Mouse (Mus musculus) megakaryocyte, embryonic 14.5 days (primary cell): ENCODE results near the gene Hoxc9. TPM values are rescaled to one million over a fixed set of nuclear protein-coding genes. Genes with fewer than 3 reads are reported as not detected.

Experiments used
- H3K27me3 ChIP-seq: replicated peaks from 2 replicates; pipeline ENCODE3; 2012; ENCODE audit warnings: inconsistent platforms
- H3K36me3 ChIP-seq: replicated peaks from 2 replicates; pipeline ENCODE3; 2012; ENCODE audit warnings: low read length, inconsistent platforms, mixed read lengths
- H3K4me1 ChIP-seq: 2 replicates; pipeline ENCODE4 v1.6.1; 2012; ENCODE audit warnings: inconsistent platforms
- H3K4me3 ChIP-seq: replicated peaks from 2 replicates; pipeline ENCODE3; 2012; ENCODE audit warnings: moderate library complexity, mild to moderate bottlenecking, inconsistent platforms
- H3K9me3 ChIP-seq: 2 replicates; pipeline ENCODE4 v1.6.1; 2012; ENCODE audit warnings: inconsistent platforms
- FLI1 ChIP-seq: IDR thresholded peaks from 2 replicates; pipeline ENCODE4 v1.6.1; 2012; ENCODE audit warnings: low read length, inconsistent platforms, mixed read lengths
- GATA1 ChIP-seq: IDR thresholded peaks from 3 replicates; pipeline ENCODE4 v1.6.1; 2012; ENCODE audit warnings: mixed read lengths, low read length, inconsistent platforms, borderline replicate concordance
- polyA plus RNA-seq: library from polyadenylated mRNA; stranded (reverse); fragments of >175 nt; gene quantifications from 2 replicates; pipeline ENCODE4 v1.2.3, GENCODE M21; 2012; ENCODE audit warnings: low replicate concordance; ENCODE audit not compliant: insufficient read depth

The Hoxc9 gene
- polyA plus RNA-seq, 1 experiment, result not detected

GRCm38 (mm10) chr15:102942739-102943467 lies 33.3 kb upstream of the Hoxc9 start:
- no peaks in the 10 kb centered on the region for H3K36me3 ChIP-seq
- H3K9me3 ChIP-seq, result no peaks in the 10 kb centered on the region
- peak overlapping the region; percentile 42 for H3K4me3 ChIP-seq
- peaks cover 16% of the 10 kb centered on the region for H3K4me1 ChIP-seq
- TF ChIP-seq GATA1 (no peak), FLI1 (no peak)
- H3K27me3 ChIP-seq, result peaks cover 98% of the 10 kb centered on the region

- no peaks in the 10 kb centered on the region for H3K36me3 ChIP-seq
- peaks cover 98% of the 10 kb centered on the region for H3K27me3 ChIP-seq
- no peaks in the 10 kb centered on the region for H3K9me3 ChIP-seq
- H3K4me1 ChIP-seq, result peaks cover 16% of the 10 kb centered on the region
- TF ChIP-seq GATA1 (no peak), FLI1 (no peak)
- H3K4me3 ChIP-seq, result no peak overlapping the region
Measured at GRCm38 (mm10) chr15:102943468-102943813, 32.8 kb upstream of the Hoxc9 start.

GRCm38 (mm10) chr15:102945185-102946077 lies 30.8 kb upstream of the Hoxc9 start:
- peaks cover 97% of the 10 kb centered on the region for H3K27me3 ChIP-seq
- no peaks in the 10 kb centered on the region for H3K9me3 ChIP-seq
- no peak overlapping the region for H3K4me3 ChIP-seq
- TF ChIP-seq FLI1, result no peak
- TF ChIP-seq GATA1, result no peak
- no peaks in the 10 kb centered on the region for H3K36me3 ChIP-seq
- H3K4me1 ChIP-seq, result peaks cover 16% of the 10 kb centered on the region

GRCm38 (mm10) chr15:102947276-102947675 lies 29.0 kb upstream of the Hoxc9 start:
- Histone ChIP-seq H3K4me1 (peaks cover 16% of the 10 kb centered on the region), H3K36me3 (no peaks in the 10 kb centered on the region), H3K4me3 (no peak overlapping the region), H3K9me3 (no peaks in the 10 kb centered on the region), H3K27me3 (peaks cover 97% of the 10 kb centered on the region)
- TF ChIP-seq GATA1, result no peak
- TF ChIP-seq FLI1, result no peak

GRCm38 (mm10) chr15:102948842-102949241 lies 27.4 kb upstream of the Hoxc9 start:
- no peak for TF ChIP-seq GATA1

GRCm38 (mm10) chr15:102949696-102950095 lies 26.5 kb upstream of the Hoxc9 start:
- H3K4me3 ChIP-seq, result no peak overlapping the region
- H3K36me3 ChIP-seq, result no peaks in the 10 kb centered on the region
- TF ChIP-seq FLI1, result no peak
- TF ChIP-seq GATA1, result no peak
- H3K9me3 ChIP-seq, result no peaks in the 10 kb centered on the region
- peaks cover 98% of the 10 kb centered on the region for H3K27me3 ChIP-seq
- peaks cover 13% of the 10 kb centered on the region for H3K4me1 ChIP-seq

More at GRCm38 (mm10) chr15:102948842-102949241, 27.4 kb upstream of the Hoxc9 start:
- H3K4me3 ChIP-seq, result no peak overlapping the region
- peaks cover 8% of the 10 kb centered on the region; the same call in 1 of the 2 replicates for H3K4me1 ChIP-seq
- no peaks in the 10 kb centered on the region for H3K9me3 ChIP-seq
- peaks cover 98% of the 10 kb centered on the region for H3K27me3 ChIP-seq
- no peaks in the 10 kb centered on the region for H3K36me3 ChIP-seq

GRCm38 (mm10) chr15:102950877-102951276 lies 25.4 kb upstream of the Hoxc9 start:
- H3K4me1 ChIP-seq, result peaks cover 11% of the 10 kb centered on the region
- H3K9me3 ChIP-seq, result no peaks in the 10 kb centered on the region
- no peak for TF ChIP-seq FLI1
- H3K27me3 ChIP-seq, result peaks cover 98% of the 10 kb centered on the region
- H3K4me3 ChIP-seq, result no peak overlapping the region
- no peaks in the 10 kb centered on the region for H3K36me3 ChIP-seq

- Histone ChIP-seq H3K4me1 (peaks cover 11% of the 10 kb centered on the region; the same call in 1 of the 2 replicates), H3K9me3 (no peaks in the 10 kb centered on the region), H3K36me3 (no peaks in the 10 kb centered on the region), H3K4me3 (no peak overlapping the region), H3K27me3 (peaks cover 99% of the 10 kb centered on the region)
- no peak for TF ChIP-seq FLI1
- no peak for TF ChIP-seq GATA1
Measured at GRCm38 (mm10) chr15:102953561-102953960, 22.7 kb upstream of the Hoxc9 start.

- peaks cover 99% of the 10 kb centered on the region for H3K27me3 ChIP-seq
- H3K36me3 ChIP-seq, result no peaks in the 10 kb centered on the region
- H3K9me3 ChIP-seq, result no peaks in the 10 kb centered on the region
- H3K4me3 ChIP-seq, result no peak within 1 kb of the TSS
- TF ChIP-seq FLI1 (no peak), GATA1 (no peak)
- H3K4me1 ChIP-seq, result peaks cover 11% of the 10 kb centered on the region
Measured at GRCm38 (mm10) chr15:102954192-102955006, 21.8 kb upstream of the Hoxc9 start, which contains the start of gene Hoxc11. Gene Hoxc11 (plus strand): TSS chr15:102954427.

GRCm38 (mm10) chr15:102955007-102955382 lies 21.2 kb upstream of the Hoxc9 start:
- peaks cover 16% of the 10 kb centered on the region for H3K4me1 ChIP-seq
- TF ChIP-seq GATA1 (no peak), FLI1 (no peak)
- no peaks in the 10 kb centered on the region for H3K9me3 ChIP-seq
- no peak overlapping the region for H3K4me3 ChIP-seq
- H3K27me3 ChIP-seq, result peaks cover 99% of the 10 kb centered on the region
- no peaks in the 10 kb centered on the region for H3K36me3 ChIP-seq
